Mouse (Mus musculus): Measurements from ENCODE around the gene Psd.
A peak's percentile ranks its signal among the peaks of the same experiment; 100 is the strongest.

Psd gene

DNA sequence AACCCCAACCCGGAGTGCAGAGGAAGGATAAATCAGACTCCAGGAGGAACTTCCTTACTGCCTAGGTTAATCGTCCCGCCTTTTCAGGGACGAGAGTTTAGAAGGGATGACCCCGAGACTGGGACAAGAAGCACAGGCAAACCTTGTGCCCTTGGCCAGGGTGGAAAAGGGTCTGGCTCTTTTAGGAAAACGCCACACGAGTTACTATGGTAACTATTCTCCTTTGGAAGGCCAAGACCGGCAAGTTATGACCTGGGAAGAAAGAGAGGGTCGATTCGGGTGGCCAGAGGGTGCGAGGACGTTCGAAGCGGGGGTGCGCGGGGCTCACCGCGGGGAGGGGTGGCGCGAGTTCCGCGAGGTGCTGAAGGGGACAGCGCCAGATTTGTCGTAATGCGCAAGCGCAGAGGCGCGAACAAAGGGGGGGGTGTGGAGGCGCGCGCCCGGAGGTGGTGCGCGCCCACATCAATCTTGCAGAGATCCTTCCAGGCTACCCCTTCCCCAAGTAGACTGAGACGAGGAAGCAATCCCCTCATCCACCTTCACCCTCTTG, at the start of gene Psd:
Psd (minus strand) TSS at position 401 of the 550 bp plus-strand sequence.
- no peak for DNase-seq (ENCODE audit: low spot score in 2 of 2)

DNA sequence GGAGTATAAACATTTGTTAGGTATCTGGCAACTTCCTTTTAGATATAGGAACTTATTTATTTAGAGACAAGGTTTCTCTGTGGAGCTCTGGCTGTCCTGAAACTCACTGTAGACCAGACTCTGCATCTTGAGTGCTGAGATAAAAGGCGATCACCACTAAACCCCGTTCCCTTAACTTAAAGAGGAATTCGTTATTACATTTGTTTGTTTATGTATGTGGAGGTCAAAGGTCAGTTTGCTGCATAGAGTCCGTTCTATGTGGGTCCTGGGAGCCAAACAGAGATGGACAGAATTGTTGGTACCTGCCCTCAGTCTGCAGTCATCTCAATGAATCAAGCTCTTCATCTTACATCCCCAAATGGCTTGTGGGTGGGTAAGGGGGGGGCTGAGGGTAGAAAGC, 48.9 kb upstream of the Psd start:
- no peak for DNase-seq (ENCODE audit: low spot score in 2 of 2)

- no peak for DNase-seq (ENCODE audit: low spot score in 2 of 2)
Measured at GRCm38 (mm10) chr19:46375489-46375888, 48.5 kb upstream of the Psd start.

GRCm38 (mm10) chr19:46374477-46375088, 47.6 kb upstream of the Psd start:
- no peak for DNase-seq (ENCODE audit: low spot score in 2 of 2)

DNA sequence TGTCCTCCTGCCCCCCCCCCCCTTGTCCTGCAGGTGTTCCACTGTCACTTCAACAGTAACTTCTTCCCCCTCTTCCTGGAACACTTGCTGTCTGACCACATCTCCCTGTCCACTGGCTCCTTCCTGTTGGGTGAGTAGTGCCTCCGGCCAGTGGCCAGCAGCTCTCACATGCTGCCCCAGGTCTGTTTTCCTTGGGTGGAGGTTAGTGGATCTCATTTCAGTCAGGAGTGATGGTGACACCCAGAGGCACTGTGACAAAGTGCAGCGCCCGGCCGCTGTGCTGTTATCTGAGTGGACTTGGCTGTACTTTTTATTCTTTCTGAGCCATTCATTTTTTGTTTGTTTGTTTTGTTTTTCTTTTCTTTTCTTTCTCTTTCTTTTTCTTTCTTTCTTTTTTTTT, 42.2 kb upstream of the Psd start:
- DNase-seq (ENCODE audit: low spot score in 2 of 2), result peak; percentile 36 to 49

- no peak for DNase-seq (ENCODE audit: low spot score in 2 of 2)
Measured at GRCm38 (mm10) chr19:46367798-46368590, 41.0 kb upstream of the Psd start.

- no peak for DNase-seq (ENCODE audit: low spot score in 2 of 2)
Measured at GRCm38 (mm10) chr19:46363294-46364009, 36.5 kb upstream of the Psd start.

- DNase-seq (ENCODE audit: low spot score in 2 of 2), result no peak
Measured at GRCm38 (mm10) chr19:46362104-46362503, 35.1 kb upstream of the Psd start.

DNA sequence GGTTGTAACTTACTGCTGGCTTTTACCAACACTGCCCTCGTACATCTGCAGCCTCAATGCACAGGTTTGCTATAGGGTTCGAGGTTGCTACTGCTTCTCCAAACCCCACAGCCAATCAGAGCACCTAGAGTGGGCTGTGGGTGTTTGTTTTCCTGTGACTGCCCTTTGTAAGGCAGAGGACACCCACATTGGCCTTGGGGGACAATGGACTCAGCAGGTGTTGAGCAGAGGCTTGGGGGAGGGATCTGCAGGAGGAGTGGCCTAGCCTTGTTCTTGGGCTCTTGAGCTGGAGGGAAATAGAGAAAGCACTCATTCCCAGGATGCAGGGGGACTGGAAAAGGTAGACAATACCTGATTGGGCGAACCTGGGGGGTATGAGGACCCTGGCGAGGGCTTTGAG, 31.4 kb upstream of the Psd start:
- DNase-seq (ENCODE audit: low spot score in 2 of 2), result no peak

- no peak for DNase-seq (ENCODE audit: low spot score in 2 of 2)
Measured at GRCm38 (mm10) chr19:46357344-46358280, 30.7 kb upstream of the Psd start.

GRCm38 (mm10) chr19:46356701-46357138, 29.8 kb upstream of the Psd start:
- peak; percentile 75 for DNase-seq (ENCODE audit: low spot score in 2 of 2)

- no peak for DNase-seq (ENCODE audit: low spot score in 2 of 2)
Measured at GRCm38 (mm10) chr19:46350168-46350932, 23.4 kb upstream of the Psd start, which contains the start of gene 2310034G01Rik. 2310034G01Rik (minus strand) TSS chr19:46350302.

- no peak for DNase-seq (ENCODE audit: low spot score in 2 of 2)
Measured at GRCm38 (mm10) chr19:46349550-46349949, 22.6 kb upstream of the Psd start.

GRCm38 (mm10) chr19:46348761-46349458, 22.0 kb upstream of the Psd start:
- DNase-seq (ENCODE audit: low spot score in 2 of 2), result peak; percentile 61 to 68

DNA sequence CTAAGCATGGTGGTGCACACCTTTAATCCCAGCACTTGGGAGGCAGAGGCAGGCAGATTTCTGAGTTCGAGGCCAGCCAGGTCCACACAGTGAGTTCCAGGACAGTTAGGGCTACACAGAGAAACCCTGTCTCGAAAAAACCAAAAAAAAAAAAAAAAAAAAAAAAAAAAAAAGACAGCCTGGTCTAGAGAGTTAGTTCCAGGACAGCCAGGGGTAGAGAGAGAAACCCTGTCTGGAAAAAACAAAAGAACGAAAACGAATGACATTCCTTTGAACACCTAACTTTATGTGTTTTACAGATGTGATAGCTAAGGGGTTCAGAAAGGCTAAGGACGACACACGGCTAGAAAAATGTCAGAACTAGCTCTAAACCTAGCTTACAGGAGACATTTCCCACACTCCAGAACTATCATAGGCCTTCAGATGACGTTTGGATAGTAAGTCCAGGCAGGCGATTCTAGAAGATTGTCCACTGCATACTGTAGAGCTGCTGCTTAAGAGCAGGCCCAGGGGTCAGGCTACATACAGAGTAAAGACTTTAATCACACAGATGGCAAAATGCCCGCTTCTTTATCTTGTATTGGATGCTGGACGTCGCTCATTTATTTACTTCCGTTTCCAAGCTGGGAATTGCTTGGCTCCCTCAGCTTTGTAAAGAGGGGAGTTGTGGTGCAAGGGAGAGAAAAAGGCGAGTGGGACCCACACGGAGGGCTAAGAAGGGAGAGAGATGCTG, 21.1 kb upstream of the Psd start:
- DNase-seq (ENCODE audit: low spot score in 2 of 2), result no peak

DNA sequence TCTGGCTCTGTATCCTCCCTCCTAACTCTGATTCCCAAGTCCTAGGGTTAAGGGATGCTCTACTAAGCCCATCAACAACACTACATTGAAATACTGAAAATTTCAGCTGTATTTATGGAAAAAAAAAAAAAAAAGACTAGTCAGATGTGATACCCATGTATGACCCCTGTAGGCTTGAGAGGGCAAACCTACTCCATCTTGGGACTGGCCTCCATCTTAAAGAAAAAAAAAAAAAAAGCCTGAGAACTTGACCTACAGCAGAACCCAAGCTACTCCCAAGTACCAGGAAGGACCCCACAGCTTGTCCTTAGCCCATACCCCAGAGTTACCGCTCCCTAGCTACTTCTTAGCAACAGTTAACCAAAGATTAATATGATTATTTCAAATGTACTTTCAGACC, 20.2 kb upstream of the Psd start:
- DNase-seq (ENCODE audit: low spot score in 2 of 2), result no peak

DNA sequence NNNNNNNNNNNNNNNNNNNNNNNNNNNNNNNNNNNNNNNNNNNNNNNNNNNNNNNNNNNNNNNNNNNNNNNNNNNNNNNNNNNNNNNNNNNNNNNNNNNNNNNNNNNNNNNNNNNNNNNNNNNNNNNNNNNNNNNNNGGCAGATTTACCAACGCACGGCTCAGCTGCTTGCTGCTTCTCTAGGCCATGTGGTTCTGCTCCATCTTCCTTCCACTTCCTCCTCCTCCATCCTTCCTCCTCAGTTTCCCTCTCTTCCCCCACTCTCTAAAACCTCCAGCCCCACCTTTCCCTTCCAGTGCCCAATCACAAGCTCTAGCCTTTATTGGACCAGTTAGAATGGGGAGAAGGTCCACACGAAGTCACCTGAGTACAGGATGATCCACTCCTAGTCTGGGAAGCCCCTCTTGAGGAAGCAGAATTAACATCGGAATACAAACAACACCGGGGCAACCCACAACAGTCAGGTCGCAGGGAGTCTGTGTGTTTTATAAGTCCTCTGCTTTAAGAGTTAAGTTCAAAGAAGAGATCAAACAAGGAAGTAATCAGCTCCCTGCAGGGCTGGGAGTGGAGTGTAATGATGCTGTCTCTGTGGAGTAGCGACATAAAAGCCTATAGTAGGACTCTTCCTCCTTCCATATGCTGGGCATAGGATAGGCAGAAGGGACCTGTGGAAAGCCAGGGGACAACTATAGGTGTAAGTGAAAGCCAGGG, 17.9 kb upstream of the Psd start:
- no peak for DNase-seq (ENCODE audit: low spot score in 2 of 2)

DNA sequence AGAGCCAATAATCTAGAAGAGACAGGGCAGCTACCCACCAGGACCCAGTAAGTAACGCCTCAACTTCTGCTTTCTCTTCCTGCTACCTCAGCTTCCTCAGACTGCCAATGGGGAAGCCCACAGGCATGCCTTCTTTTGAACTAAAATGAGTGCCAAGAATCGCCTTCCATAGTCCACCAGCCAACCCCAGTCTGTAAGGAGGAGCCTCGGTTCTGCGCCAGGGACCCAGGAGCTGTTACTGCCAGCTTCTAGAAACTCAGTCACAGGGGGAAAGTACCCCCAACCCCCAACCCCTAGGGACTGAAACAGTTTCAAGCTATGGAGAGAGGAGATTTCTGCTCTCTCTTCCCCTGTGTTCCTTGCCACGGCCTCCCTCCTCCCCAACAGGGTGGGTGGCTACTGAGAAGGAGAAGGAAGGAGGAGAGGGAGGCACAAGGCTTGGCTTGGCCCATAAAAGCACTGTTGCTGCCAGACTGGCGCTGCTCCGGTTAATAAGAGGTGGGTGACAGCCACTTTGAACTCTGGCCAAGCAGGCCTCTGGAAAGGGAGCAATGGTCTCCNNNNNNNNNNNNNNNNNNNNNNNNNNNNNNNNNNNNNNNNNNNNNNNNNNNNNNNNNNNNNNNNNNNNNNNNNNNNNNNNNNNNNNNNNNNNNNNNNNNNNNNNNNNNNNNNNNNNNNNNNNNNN, 12.5 kb upstream of the Psd start:
- DNase-seq (ENCODE audit: low spot score in 2 of 2), result no peak
